Mouse (Mus musculus) midbrain, embryonic 12.5 days (tissue): ENCODE results near the gene Pcgf2. TPM values are rescaled to one million over a fixed set of nuclear protein-coding genes. Genes with fewer than 3 reads are reported as not detected.
A peak's percentile ranks its signal among the peaks of the same experiment; 100 is the strongest.

Source experiments
- ATAC-seq: fragments of 200-750 bp; cut with Nextera tagmentation; 2 replicates; pipeline ENCODE4 v1.8.0; 2017; ENCODE audit warnings: low read depth, moderate TSS enrichment, moderate library complexity; ENCODE audit not compliant: low FRiP score
- H3K27ac ChIP-seq: fragments of 300-500 bp; sonication (generic); replicated peaks from 2 replicates; pipeline ENCODE4 v1.5.1; 2016; ENCODE audit warnings: mild to moderate bottlenecking
- H3K27me3 ChIP-seq: fragments of 300-500 bp; sonication (generic); 2 replicates; pipeline ENCODE4 v1.6.1; 2016; ENCODE audit warnings: mild to moderate bottlenecking
- H3K36me3 ChIP-seq: fragments of 300-500 bp; sonication (generic); 2 replicates; pipeline ENCODE4 v1.6.1; 2016
- H3K4me1 ChIP-seq: fragments of 300-500 bp; sonication (generic); 2 replicates; pipeline ENCODE4 v1.6.1; 2016
- H3K4me2 ChIP-seq: fragments of 300-500 bp; sonication (generic); replicated peaks from 2 replicates; pipeline ENCODE4 v1.6.1; 2016; ENCODE audit warnings: mild to moderate bottlenecking, moderate library complexity
- H3K4me3 ChIP-seq: fragments of 300-500 bp; sonication (generic); 2 replicates; pipeline ENCODE4 v1.5.1; 2016; ENCODE audit warnings: mild to moderate bottlenecking
- H3K9ac ChIP-seq: fragments of 300-500 bp; sonication (generic); replicated peaks from 2 replicates; pipeline ENCODE4 v1.6.1; 2016; ENCODE audit warnings: mild to moderate bottlenecking, moderate library complexity
- H3K9me3 ChIP-seq: fragments of 300-500 bp; sonication (generic); 2 replicates; pipeline ENCODE4 v1.6.1; 2016; ENCODE audit warnings: mild to moderate bottlenecking
- WGBS: fragments of 180-500 bp; shearing (Covaris S2); methylation state at CpG from one replicate; pipeline ENCODE4 v1.1.7; 2016; 5-methylcytosine and 5-hydroxymethylcytosine counted together
- polyA plus RNA-seq: library from polyadenylated mRNA; unstranded; fragments of >200 nt; fragmentation: Nextera tagmentation; extraction: Ambion mirVana; gene quantifications from 2 replicates; pipeline ENCODE4 v1.2.1, GENCODE M21; 2016

Gene Pcgf2
- polyA plus RNA-seq: 16.5 and 20.0 TPM in 2 replicates

- H3K9me3 ChIP-seq: no peaks in the 10 kb centered on the region
- peak within 1 kb of the TSS; percentile 99 for H3K27ac ChIP-seq
- peak; percentile 16 for ATAC-seq
- H3K36me3 ChIP-seq: no peaks in the 10 kb centered on the region
- WGBS: under 1% methylated on average over 81 of the region's 85 CpGs
- peaks cover 57% of the 10 kb centered on the region for H3K4me1 ChIP-seq
- peaks cover 9% of the 10 kb centered on the region; the same call in 1 of the 2 replicates for H3K27me3 ChIP-seq
- peak within 1 kb of the TSS; percentile 86 for H3K4me2 ChIP-seq
- H3K4me3 ChIP-seq: peak within 1 kb of the TSS; percentile 88
- peak within 1 kb of the TSS; percentile 90 for H3K9ac ChIP-seq
Measured at GRCm38 (mm10) chr11:97700003-97700745, at the start of gene Pcgf2. Pcgf2 (minus strand) TSS chr11:97700497.

- Histone ChIP-seq H3K9me3 (no peaks in the 10 kb centered on the region), H3K27me3 (no peaks in the 10 kb centered on the region), H3K4me3 (no peak overlapping the region), H3K27ac (no peak overlapping the region), H3K36me3 (peaks cover 72% of the 10 kb centered on the region), H3K4me2 (no peak overlapping the region), H3K9ac (no peak overlapping the region), H3K4me1 (peaks cover 5% of the 10 kb centered on the region)
- no peak for ATAC-seq
- WGBS: 89% methylated on average over 5 of the region's 5 CpGs
Measured at GRCm38 (mm10) chr11:97748496-97748895, 48.2 kb upstream of the Pcgf2 start.

- Histone ChIP-seq H3K4me1 (peaks cover 12% of the 10 kb centered on the region), H3K9me3 (no peaks in the 10 kb centered on the region), H3K9ac (no peak overlapping the region), H3K4me2 (no peak overlapping the region), H3K4me3 (no peak overlapping the region), H3K27me3 (no peaks in the 10 kb centered on the region), H3K27ac (no peak overlapping the region), H3K36me3 (peaks cover 65% of the 10 kb centered on the region)
- 97% methylated on average over 8 of the region's 8 CpGs for WGBS
- ATAC-seq: no peak
Measured at GRCm38 (mm10) chr11:97747773-97748172, 47.5 kb upstream of the Pcgf2 start.

- no peak overlapping the region for H3K27ac ChIP-seq
- WGBS: 12% methylated on average over 13 of the region's 13 CpGs
- H3K4me2 ChIP-seq: peak overlapping the region; percentile 42
- ATAC-seq: peak; percentile 45; the same call in 1 of the 2 replicates
- peaks cover 21% of the 10 kb centered on the region for H3K4me1 ChIP-seq
- H3K36me3 ChIP-seq: peaks cover 43% of the 10 kb centered on the region
- H3K27me3 ChIP-seq: no peaks in the 10 kb centered on the region
- H3K9ac ChIP-seq: no peak overlapping the region
- H3K9me3 ChIP-seq: no peaks in the 10 kb centered on the region
- H3K4me3 ChIP-seq: peak overlapping the region; percentile 85
Measured at GRCm38 (mm10) chr11:97745331-97745721, 45.0 kb upstream of the Pcgf2 start.

GRCm38 (mm10) chr11:97744718-97745330 is 44.5 kb upstream of the Pcgf2 start:
- Histone ChIP-seq H3K4me3 (peak overlapping the region; percentile 85), H3K27ac (peak overlapping the region; percentile 90), H3K27me3 (no peaks in the 10 kb centered on the region), H3K9ac (peak overlapping the region; percentile 87), H3K4me2 (peak overlapping the region; percentile 84), H3K4me1 (peaks cover 24% of the 10 kb centered on the region), H3K36me3 (peaks cover 38% of the 10 kb centered on the region), H3K9me3 (no peaks in the 10 kb centered on the region)
- under 1% methylated on average over 38 of the region's 57 CpGs for WGBS
- ATAC-seq: peak; percentile 96

- ATAC-seq: peak; percentile 44
- WGBS: 2% methylated on average over 55 of the region's 63 CpGs
- no peaks in the 10 kb centered on the region for H3K9me3 ChIP-seq
Measured at GRCm38 (mm10) chr11:97744063-97744717, 43.9 kb upstream of the Pcgf2 start, which contains the start of gene Pip4k2b. Pip4k2b (minus strand) TSS chr11:97744704.

GRCm38 (mm10) chr11:97743423-97743822 is 43.1 kb upstream of the Pcgf2 start:
- Histone ChIP-seq H3K9me3 (no peaks in the 10 kb centered on the region), H3K4me2 (peak overlapping the region; percentile 84), H3K4me1 (peaks cover 24% of the 10 kb centered on the region), H3K4me3 (peak overlapping the region; percentile 85), H3K27ac (peak overlapping the region; percentile 90; the same call in 1 of the 2 replicates), H3K9ac (peak overlapping the region; percentile 87), H3K27me3 (no peaks in the 10 kb centered on the region), H3K36me3 (peaks cover 26% of the 10 kb centered on the region)
- 47% methylated on average over 9 of the region's 9 CpGs for WGBS
- ATAC-seq: no peak

More at GRCm38 (mm10) chr11:97744063-97744717, 43.9 kb upstream of the Pcgf2 start, which contains the start of gene Pip4k2b:
- peak within 1 kb of the TSS; percentile 84 for H3K4me2 ChIP-seq
- H3K4me3 ChIP-seq: peak within 1 kb of the TSS; percentile 85
- peak within 1 kb of the TSS; percentile 87 for H3K9ac ChIP-seq
- peaks cover 24% of the 10 kb centered on the region for H3K4me1 ChIP-seq
- peak within 1 kb of the TSS; percentile 90 for H3K27ac ChIP-seq
- H3K27me3 ChIP-seq: no peaks in the 10 kb centered on the region
- peaks cover 31% of the 10 kb centered on the region for H3K36me3 ChIP-seq

- Histone ChIP-seq H3K36me3 (peaks cover 17% of the 10 kb centered on the region), H3K4me3 (peak overlapping the region; percentile 85), H3K27ac (no peak overlapping the region), H3K4me1 (peaks cover 24% of the 10 kb centered on the region), H3K4me2 (peak overlapping the region; percentile 84), H3K9ac (peak overlapping the region; percentile 87; the same call in 1 of the 2 replicates), H3K9me3 (no peaks in the 10 kb centered on the region), H3K27me3 (no peaks in the 10 kb centered on the region)
- 84% methylated on average over 9 of the region's 9 CpGs for WGBS
- no peak for ATAC-seq
Measured at GRCm38 (mm10) chr11:97742591-97742990, 42.3 kb upstream of the Pcgf2 start.

- Histone ChIP-seq H3K9ac (no peak overlapping the region), H3K4me3 (no peak overlapping the region), H3K36me3 (peaks cover 13% of the 10 kb centered on the region), H3K27ac (no peak overlapping the region), H3K4me1 (peaks cover 24% of the 10 kb centered on the region), H3K9me3 (no peaks in the 10 kb centered on the region), H3K27me3 (no peaks in the 10 kb centered on the region), H3K4me2 (peak overlapping the region; percentile 84)
- 93% methylated on average over 5 of the region's 5 CpGs for WGBS
- ATAC-seq: no peak
Measured at GRCm38 (mm10) chr11:97742157-97742556, 41.9 kb upstream of the Pcgf2 start.

- WGBS: 52% methylated on average over 7 of the region's 7 CpGs
- Histone ChIP-seq H3K9ac (no peak overlapping the region), H3K4me3 (no peak overlapping the region), H3K9me3 (no peaks in the 10 kb centered on the region), H3K4me2 (no peak overlapping the region), H3K36me3 (no peaks in the 10 kb centered on the region), H3K4me1 (peaks cover 24% of the 10 kb centered on the region), H3K27me3 (no peaks in the 10 kb centered on the region), H3K27ac (no peak overlapping the region; the same call in 1 of the 2 replicates)
- ATAC-seq: no peak
Measured at GRCm38 (mm10) chr11:97740190-97740589, 39.9 kb upstream of the Pcgf2 start.

- no peak for ATAC-seq
- 90% methylated on average over 3 of the region's 3 CpGs for WGBS
- no peaks in the 10 kb centered on the region for H3K9me3 ChIP-seq
- H3K27ac ChIP-seq: no peak overlapping the region
- no peak overlapping the region for H3K4me3 ChIP-seq
- no peak overlapping the region for H3K4me2 ChIP-seq
- H3K9ac ChIP-seq: no peak overlapping the region
- no peaks in the 10 kb centered on the region for H3K36me3 ChIP-seq
- peaks cover 24% of the 10 kb centered on the region for H3K4me1 ChIP-seq
- no peaks in the 10 kb centered on the region for H3K27me3 ChIP-seq
Measured at GRCm38 (mm10) chr11:97739155-97739554, 38.9 kb upstream of the Pcgf2 start.

GRCm38 (mm10) chr11:97738703-97739102 is 38.4 kb upstream of the Pcgf2 start:
- ATAC-seq: no peak
- 70% methylated on average over 6 of the region's 6 CpGs for WGBS

More at GRCm38 (mm10) chr11:97738703-97739102, 38.4 kb upstream of the Pcgf2 start:
- no peak overlapping the region for H3K4me2 ChIP-seq
- no peaks in the 10 kb centered on the region for H3K27me3 ChIP-seq
- peaks cover 21% of the 10 kb centered on the region for H3K4me1 ChIP-seq
- no peaks in the 10 kb centered on the region for H3K9me3 ChIP-seq
- H3K36me3 ChIP-seq: no peaks in the 10 kb centered on the region
- H3K4me3 ChIP-seq: no peak overlapping the region
- H3K27ac ChIP-seq: no peak overlapping the region
- no peak overlapping the region for H3K9ac ChIP-seq
